Mouse (Mus musculus) kidney, adult 2 months (tissue): Measurements from ENCODE around the gene Pnlip.

Experiments used
- CTCF ChIP-seq: fragments of 200-500 bp; conservative IDR thresholded peaks from 2 replicates; pipeline ENCODE4 v1.5.1; 2011; ENCODE audit warnings: low read depth, mild to moderate bottlenecking, control low read depth, low read length, moderate library complexity, mixed read lengths; ENCODE audit not compliant: insufficient read depth, insufficient read length
- POLR2A ChIP-seq: fragments of 200-500 bp; IDR thresholded peaks from one replicate; pipeline ENCODE4 v1.6.1; 2011; ENCODE audit warnings: low read depth, low read length, control low read depth

GRCm38 (mm10) chr19:58663317-58663716 lies 11.0 kb downstream of the Pnlip start:
- no peak for TF ChIP-seq POLR2A
- TF ChIP-seq CTCF, result no peak
